Mouse (Mus musculus) liver, postnatal 0 days (tissue): ENCODE measurements around the gene Pnma1. TPM values are rescaled to one million over a fixed set of nuclear protein-coding genes. Genes with fewer than 3 reads are reported as not detected.

ENCODE experiments used
- ATAC-seq: fragments of 200-750 bp; cut with Nextera tagmentation; 2 replicates; pipeline ENCODE4 v1.8.0; 2017; ENCODE audit warnings: mild to moderate bottlenecking, moderate library complexity
- DNase-seq: peaks from one replicate; pipeline ENCODE4 v3.0.0-alpha.2; 2016
- H3K27ac ChIP-seq: fragments of 300-500 bp; sonication (generic); 2 replicates; pipeline ENCODE4 v1.5.1; 2014; ENCODE audit warnings: antibody characterized with exemption, moderate library complexity, mild to moderate bottlenecking, low read depth
- H3K27me3 ChIP-seq: fragments of 300-500 bp; sonication (generic); 2 replicates; pipeline ENCODE4 v1.6.1; 2014; ENCODE audit warnings: low read length, control low read depth, mixed read lengths; ENCODE audit not compliant: insufficient read depth
- H3K36me3 ChIP-seq: fragments of 300-500 bp; sonication (generic); replicated peaks from 2 replicates; pipeline ENCODE4 v1.6.1; 2014; ENCODE audit warnings: mild to moderate bottlenecking, control low read depth, low read length, moderate library complexity, mixed read lengths; ENCODE audit not compliant: insufficient read depth
- H3K4me1 ChIP-seq: fragments of 300-500 bp; sonication (generic); 2 replicates; pipeline ENCODE4 v1.6.1; 2014; ENCODE audit warnings: antibody characterized with exemption, mild to moderate bottlenecking, control low read depth; ENCODE audit not compliant: insufficient read depth
- H3K4me2 ChIP-seq: fragments of 300-500 bp; sonication (generic); 2 replicates; pipeline ENCODE4 v1.6.1; 2014; ENCODE audit warnings: low read depth, mild to moderate bottlenecking, low read length, moderate library complexity, mixed read lengths
- H3K4me3 ChIP-seq: fragments of 300-500 bp; sonication (generic); 2 replicates; pipeline ENCODE4 v1.5.1; 2014; ENCODE audit warnings: low read depth, low read length
- H3K9ac ChIP-seq: fragments of 300-500 bp; sonication (generic); replicated peaks from 2 replicates; pipeline ENCODE4 v1.6.1; 2014; ENCODE audit warnings: mild to moderate bottlenecking, moderate library complexity
- H3K9me3 ChIP-seq: fragments of 300-500 bp; sonication (generic); 2 replicates; pipeline ENCODE4 v1.6.1; 2016; ENCODE audit warnings: mild to moderate bottlenecking, control low read depth, low read length, mixed read lengths
- CTCF ChIP-seq: sonication (generic); IDR thresholded peaks from 2 replicates; pipeline ENCODE4 v1.5.1; 2016; ENCODE audit warnings: antibody characterized with exemption, low read depth
- EP300 ChIP-seq: IDR thresholded peaks from 2 replicates; pipeline ENCODE4 v1.6.1; 2016; ENCODE audit warnings: antibody characterized with exemption, low read depth, mild to moderate bottlenecking
- WGBS: fragments of 180-500 bp; shearing (Covaris S2); extraction: QIAGEN DNeasy Blood & Tissue Kit; methylation state at CpG from one replicate; pipeline ENCODE4 v1.1.7; 2014; ENCODE audit not compliant: insufficient replicate concordance; 5-methylcytosine and 5-hydroxymethylcytosine counted together
- polyA plus RNA-seq: library from polyadenylated mRNA; unstranded; fragments of >200 nt; fragmentation: Nextera tagmentation; extraction: Ambion mirVana; gene quantifications from 2 replicates; pipeline ENCODE4 v1.2.1, GENCODE M21; 2015

Pnma1 gene
- polyA plus RNA-seq, 1 experiment from 2014 or later: 0.35 TPM

DNA sequence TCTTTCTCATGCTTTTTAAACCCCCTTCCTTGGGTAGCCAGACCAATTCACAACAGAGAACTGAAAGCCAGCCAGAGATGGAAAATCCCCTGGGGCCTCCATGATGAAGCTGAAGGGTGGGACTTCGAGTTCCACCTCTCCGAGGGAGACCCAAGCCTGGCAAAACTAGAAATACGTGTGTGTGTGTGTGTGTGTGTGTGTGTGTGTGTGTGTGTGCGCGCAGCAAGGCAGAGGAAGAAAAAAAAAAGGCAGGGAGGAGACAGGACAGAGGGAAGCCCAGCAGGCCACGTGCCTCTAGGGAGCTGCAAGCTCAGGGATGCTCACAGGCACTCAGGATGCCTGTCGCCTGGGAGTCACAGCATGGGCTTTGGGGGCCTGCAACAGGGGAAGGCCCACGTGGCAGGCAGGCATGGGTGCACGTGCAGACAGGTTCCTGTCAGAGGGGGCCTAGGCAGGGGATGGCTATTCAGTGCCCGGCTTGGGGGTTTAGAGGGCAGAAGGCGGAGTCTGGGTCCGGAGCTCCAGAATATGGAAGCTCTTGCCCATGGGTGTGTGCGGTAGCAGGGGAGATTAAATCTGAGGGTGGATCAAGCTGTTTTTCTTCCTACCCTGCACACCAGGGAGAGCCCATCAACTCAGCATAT, 28.0 kb upstream of the Pnma1 start:
- 5% methylated on average over 13 of the region's 13 CpGs for WGBS
- Histone ChIP-seq H3K9ac (peak overlapping the region; percentile 80), H3K27me3 (no peaks in the 10 kb centered on the region), H3K27ac (peak overlapping the region; percentile 99), H3K4me3 (peak overlapping the region; percentile 52), H3K36me3 (peaks cover 28% of the 10 kb centered on the region), H3K9me3 (no peaks in the 10 kb centered on the region), H3K4me2 (peak overlapping the region; percentile 87), H3K4me1 (peaks cover 90% of the 10 kb centered on the region)
- ATAC-seq (peak; percentile 2; the same call in 1 of the 2 replicates), DNase-seq (peak; percentile 63)
- TF ChIP-seq EP300 (no peak), CTCF (no peak)

DNA sequence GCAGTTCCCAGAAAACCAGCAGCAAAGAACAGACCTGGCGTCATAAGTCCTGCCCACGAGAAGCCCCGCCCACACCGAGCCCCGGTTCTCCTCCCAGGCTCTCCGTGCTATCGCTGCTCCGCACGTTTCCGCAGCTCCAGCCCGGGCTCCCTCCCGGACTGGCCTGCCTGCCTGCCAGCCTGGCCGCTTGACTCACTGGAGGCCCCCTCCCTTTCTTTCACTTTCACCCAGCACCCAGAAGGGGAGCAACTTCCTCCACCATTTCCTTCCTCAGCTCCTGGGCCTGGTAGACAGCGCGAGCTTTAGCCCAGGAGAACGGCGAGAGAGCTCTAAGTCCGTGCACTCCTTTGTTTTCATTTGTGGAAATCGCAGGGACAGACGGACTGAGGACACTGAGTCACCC, 27.4 kb upstream of the Pnma1 start:
- H3K9ac ChIP-seq: peak overlapping the region; percentile 80
- peak overlapping the region; percentile 87 for H3K4me2 ChIP-seq
- H3K27me3 ChIP-seq: no peaks in the 10 kb centered on the region
- WGBS: under 1% methylated on average over 20 of the region's 20 CpGs
- no peaks in the 10 kb centered on the region for H3K9me3 ChIP-seq
- H3K4me1 ChIP-seq: peaks cover 84% of the 10 kb centered on the region
- H3K27ac ChIP-seq: peak overlapping the region; percentile 99
- peak overlapping the region; percentile 52 for H3K4me3 ChIP-seq
- TF ChIP-seq CTCF (peak; percentile 29), EP300 (peak; percentile 92)
- ATAC-seq (peak; percentile 87), DNase-seq (peak; percentile 96)
- peaks cover 34% of the 10 kb centered on the region for H3K36me3 ChIP-seq

DNA sequence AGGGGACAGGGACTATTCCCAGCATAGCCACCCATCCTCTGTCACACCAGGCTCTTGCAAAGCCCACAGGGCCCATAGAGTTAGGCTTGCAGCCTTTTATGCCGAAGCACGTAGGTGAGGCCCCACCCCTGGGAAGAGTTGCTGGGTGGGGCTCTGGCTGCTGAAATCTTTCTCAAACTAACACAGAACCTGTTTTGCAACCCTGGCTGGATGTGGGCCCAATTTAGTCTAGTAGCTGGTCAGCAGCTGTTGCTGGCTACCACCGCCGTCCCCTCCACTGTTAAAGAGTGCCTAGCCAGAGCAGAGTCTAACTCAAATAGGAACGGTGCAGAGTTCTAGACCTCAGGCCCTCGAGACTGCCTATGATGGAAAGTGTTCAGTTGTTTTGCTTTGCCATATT, 26.6 kb upstream of the Pnma1 start:
- Histone ChIP-seq H3K9me3 (no peaks in the 10 kb centered on the region), H3K4me1 (peaks cover 76% of the 10 kb centered on the region), H3K9ac (peak overlapping the region; percentile 80), H3K4me2 (peak overlapping the region; percentile 87), H3K4me3 (peak overlapping the region; percentile 52), H3K27me3 (no peaks in the 10 kb centered on the region), H3K36me3 (peaks cover 35% of the 10 kb centered on the region), H3K27ac (peak overlapping the region; percentile 99)
- ATAC-seq (peak; percentile 60), DNase-seq (peak; percentile 86)
- TF ChIP-seq CTCF (no peak), EP300 (no peak)
- 32% methylated on average over 6 of the region's 6 CpGs for WGBS

DNA sequence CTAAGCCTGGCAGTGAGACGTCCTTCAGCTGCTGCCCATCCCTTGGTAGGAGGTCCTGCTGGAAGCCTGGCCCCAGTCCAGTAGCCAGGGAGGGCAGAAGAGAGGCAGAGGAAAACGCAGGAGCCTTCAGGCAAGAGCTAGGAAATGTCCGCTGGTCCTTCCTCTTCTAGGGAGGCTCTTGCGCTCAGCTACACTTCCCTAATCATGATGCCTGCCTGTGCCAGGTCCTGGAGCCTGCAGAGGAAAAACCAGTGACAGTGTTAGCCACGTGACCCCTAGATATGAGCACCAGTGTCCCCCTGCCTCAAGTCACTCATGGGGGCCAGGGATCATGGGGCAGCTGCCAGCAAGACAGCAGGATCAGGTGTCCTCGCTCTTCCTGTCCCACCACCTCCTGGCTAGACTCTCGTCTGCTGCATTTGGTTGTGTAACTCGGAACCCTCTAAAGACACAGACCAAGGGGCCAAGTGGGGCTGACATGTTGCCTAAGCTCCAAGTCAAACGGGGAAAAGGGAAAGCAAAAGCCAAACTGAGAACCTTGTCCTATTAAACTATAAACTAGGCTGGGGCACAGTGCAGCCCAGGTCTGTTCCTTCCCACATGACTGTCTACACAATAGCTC, 26.0 kb upstream of the Pnma1 start:
- peak overlapping the region; percentile 80; the same call in 1 of the 2 replicates for H3K9ac ChIP-seq
- H3K4me2 ChIP-seq: peak overlapping the region; percentile 87
- DNase-seq (no peak), ATAC-seq (peak; percentile 4; the same call in 1 of the 2 replicates)
- WGBS: 39% methylated on average over 9 of the region's 9 CpGs
- peak overlapping the region; percentile 99 for H3K27ac ChIP-seq
- H3K4me1 ChIP-seq: peaks cover 70% of the 10 kb centered on the region
- no peaks in the 10 kb centered on the region for H3K9me3 ChIP-seq
- no peaks in the 10 kb centered on the region for H3K27me3 ChIP-seq
- TF ChIP-seq CTCF (no peak), EP300 (no peak)
- peak overlapping the region; percentile 52; the same call in 1 of the 2 replicates for H3K4me3 ChIP-seq
- H3K36me3 ChIP-seq: peaks cover 35% of the 10 kb centered on the region

DNA sequence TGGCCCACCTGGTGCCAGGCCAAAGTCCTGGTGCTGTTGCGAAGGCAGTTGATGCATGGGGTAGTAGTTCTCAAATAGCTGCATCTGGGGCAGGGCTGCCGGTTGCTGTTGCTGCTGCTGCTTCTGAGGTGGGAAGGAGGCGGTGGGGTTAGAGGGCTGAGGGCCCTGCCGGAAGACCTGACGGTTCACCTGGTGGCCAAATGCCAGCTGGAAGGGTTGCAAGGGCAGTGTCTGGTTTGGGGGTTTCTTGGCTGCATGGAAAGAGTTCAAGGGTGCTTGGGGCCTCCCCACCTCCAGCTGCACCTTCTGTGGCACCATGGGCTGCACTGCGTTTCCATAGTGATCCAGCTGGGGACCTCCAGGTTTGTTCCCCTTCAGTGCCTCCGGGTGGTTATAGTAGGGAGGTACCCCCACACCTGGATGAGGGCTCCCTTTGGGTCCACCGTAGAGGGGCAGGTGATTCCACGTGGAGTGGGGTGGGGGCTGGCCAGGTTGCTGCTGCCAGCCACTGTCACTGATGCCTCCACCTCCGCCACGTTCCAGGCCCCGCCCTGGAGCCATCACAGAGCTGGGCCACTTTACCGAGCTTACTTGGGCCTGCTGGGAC, 25.1 kb upstream of the Pnma1 start:
- Histone ChIP-seq H3K9me3 (no peaks in the 10 kb centered on the region), H3K4me1 (peaks cover 61% of the 10 kb centered on the region), H3K9ac (no peak overlapping the region), H3K27me3 (no peaks in the 10 kb centered on the region), H3K27ac (peak overlapping the region; percentile 99), H3K4me2 (0 out of 2 replicates have a peak overlapping the region, but pooled peaks have one; percentile 87), H3K4me3 (no peak overlapping the region), H3K36me3 (peaks cover 40% of the 10 kb centered on the region)
- TF ChIP-seq EP300 (no peak), CTCF (no peak)
- ATAC-seq (no peak), DNase-seq (no peak)
- WGBS: 82% methylated on average over 13 of the region's 13 CpGs

DNA sequence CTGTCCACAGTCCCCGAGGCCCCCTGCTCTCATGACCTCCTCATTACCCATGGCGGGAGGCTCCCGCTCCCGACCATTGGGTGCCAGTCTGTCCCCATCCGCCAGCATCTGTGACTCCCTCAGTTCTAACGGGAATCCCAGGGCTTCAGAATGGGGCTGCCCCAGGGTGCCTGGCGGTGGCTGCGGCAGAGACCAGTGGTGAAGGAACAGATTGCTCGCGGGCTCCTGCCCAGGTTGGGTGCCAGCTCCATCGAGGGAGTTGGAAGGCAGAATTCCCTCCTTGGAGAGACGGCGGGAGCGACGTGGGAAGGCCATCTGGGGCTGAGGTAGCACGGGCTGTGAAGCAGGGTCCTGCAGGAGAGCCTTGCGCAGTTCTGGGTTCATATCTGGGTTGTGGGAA, 24.6 kb upstream of the Pnma1 start:
- H3K4me1 ChIP-seq: peaks cover 56% of the 10 kb centered on the region
- no peak for TF ChIP-seq EP300
- no peak for TF ChIP-seq CTCF
- no peak overlapping the region for H3K4me2 ChIP-seq
- H3K27me3 ChIP-seq: no peaks in the 10 kb centered on the region
- no peaks in the 10 kb centered on the region for H3K9me3 ChIP-seq
- ATAC-seq (no peak), DNase-seq (no peak)
- peak overlapping the region; percentile 4; the same call in 1 of the 2 replicates for H3K27ac ChIP-seq
- H3K36me3 ChIP-seq: peaks cover 40% of the 10 kb centered on the region
- WGBS: 93% methylated on average over 17 of the region's 17 CpGs
- no peak overlapping the region for H3K4me3 ChIP-seq
- no peak overlapping the region for H3K9ac ChIP-seq
